Mouse (Mus musculus) c-Kit-negative CD71-positive TER-119-positive erythroid progenitor cells, embryonic 14.5 days (primary cell): ENCODE data around the gene Ppp1r36.
"Not testable (repeated sequence)": the region's sequence is repeated elsewhere in the genome, so short reads cannot be mapped to it uniquely, and the experiment has no call there.

ENCODE experiments used
- DNase-seq: peaks from one replicate; pipeline ENCODE4 v3.0.0-alpha.2; 2013; ENCODE audit warnings: low read depth, low spot score

The Ppp1r36 gene

GRCm38 (mm10) chr12:76397281-76397680 lies 20.1 kb upstream of the Ppp1r36 start:
- no peak for DNase-seq

GRCm38 (mm10) chr12:76401674-76402073 lies 15.7 kb upstream of the Ppp1r36 start:
- no peak for DNase-seq

DNA sequence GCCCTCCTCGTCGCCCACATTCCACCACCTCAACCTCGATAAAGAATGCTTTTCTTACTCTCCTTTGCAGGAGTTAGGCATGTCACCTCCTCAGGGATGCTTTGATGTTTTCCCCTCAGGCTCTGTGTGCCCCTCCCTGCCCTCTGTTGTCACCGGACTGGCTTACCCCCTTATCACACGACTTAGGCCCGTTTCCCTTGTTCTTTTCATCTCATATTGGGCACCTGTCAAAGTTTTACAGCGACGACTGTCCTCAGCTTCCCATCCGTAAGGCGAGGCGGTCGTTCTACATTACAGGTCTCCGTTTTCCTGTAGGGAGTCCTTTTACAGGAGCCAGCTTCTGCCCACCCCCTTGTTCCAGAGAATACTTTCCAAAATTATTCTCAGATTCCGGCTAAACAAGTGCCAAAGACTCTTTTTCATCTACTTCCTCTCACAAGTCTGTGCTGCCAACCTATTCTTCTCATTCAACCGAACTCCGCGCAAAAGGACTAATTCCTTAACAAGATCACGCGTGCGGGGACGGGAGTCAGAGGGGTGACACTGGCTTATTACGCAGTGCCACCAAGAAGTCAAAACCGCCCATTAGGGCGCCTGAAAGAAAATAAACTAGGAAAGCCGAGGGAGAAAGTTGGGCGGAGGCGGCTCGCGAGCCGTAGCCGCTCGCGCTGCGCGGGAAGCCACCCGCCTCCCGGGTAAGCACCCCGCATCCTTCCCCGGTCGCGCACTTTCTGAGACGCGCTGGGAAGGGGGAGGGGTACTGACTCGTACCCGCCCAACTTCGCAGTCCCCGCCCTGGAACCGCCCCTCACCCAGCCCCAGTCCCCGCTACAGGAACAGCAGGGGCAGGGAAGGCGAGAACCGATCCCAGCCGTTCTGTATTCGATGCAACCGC lies 14.1 kb upstream of the Ppp1r36 start:
- peak; percentile 51 for DNase-seq

- peak; percentile 81 for DNase-seq
Observed at GRCm38 (mm10) chr12:76403886-76404537, 13.3 kb upstream of the Ppp1r36 start, which contains the start of gene Hspa2. TSS of gene Hspa2 (plus strand) at chr12:76404176.

- no peak for DNase-seq
Observed at GRCm38 (mm10) chr12:76404836-76405182, 12.5 kb upstream of the Ppp1r36 start.

- DNase-seq, result no peak
Observed at GRCm38 (mm10) chr12:76405183-76405970, 12.0 kb upstream of the Ppp1r36 start.

DNA sequence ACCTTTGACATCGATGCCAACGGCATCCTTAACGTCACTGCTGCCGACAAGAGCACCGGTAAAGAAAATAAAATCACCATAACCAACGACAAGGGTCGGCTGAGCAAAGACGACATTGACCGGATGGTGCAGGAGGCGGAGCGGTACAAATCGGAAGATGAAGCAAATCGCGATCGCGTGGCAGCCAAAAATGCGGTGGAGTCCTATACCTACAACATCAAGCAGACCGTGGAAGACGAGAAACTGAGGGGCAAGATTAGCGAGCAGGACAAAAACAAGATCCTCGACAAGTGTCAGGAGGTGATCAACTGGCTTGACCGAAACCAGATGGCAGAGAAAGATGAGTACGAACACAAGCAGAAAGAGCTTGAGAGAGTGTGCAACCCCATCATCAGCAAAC lies 11.4 kb upstream of the Ppp1r36 start:
- DNase-seq, result no peak

- DNase-seq, result no peak
Observed at GRCm38 (mm10) chr12:76407184-76407583, 10.2 kb upstream of the Ppp1r36 start.

DNA sequence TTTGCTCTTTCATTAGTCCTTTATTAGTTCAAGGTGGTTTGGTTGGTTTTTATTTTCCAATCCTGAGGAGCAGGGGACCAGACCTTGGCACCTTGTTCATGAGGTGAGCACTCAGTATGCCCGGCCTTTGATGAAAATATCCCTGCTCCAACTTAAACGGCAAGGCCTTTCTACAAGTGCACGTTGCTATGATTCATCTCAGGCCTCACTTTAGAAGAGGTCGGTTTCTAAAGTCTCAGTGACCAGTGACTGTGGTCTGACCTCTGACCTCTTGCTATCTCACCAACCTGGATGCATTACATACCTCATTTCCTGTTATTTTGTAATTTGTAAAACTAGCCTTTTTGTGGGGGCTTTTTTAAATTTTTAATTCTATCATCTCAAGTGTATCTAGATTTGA lies 8.2 kb upstream of the Ppp1r36 start:
- no peak for DNase-seq

- no peak for DNase-seq
Observed at GRCm38 (mm10) chr12:76415383-76416010, 1.8 kb upstream of the Ppp1r36 start.

- no peak for DNase-seq
Observed at GRCm38 (mm10) chr12:76418346-76418745, 1.0 kb downstream of the Ppp1r36 start.

GRCm38 (mm10) chr12:76425256-76425655 lies 7.9 kb downstream of the Ppp1r36 start:
- DNase-seq, result no peak

DNA sequence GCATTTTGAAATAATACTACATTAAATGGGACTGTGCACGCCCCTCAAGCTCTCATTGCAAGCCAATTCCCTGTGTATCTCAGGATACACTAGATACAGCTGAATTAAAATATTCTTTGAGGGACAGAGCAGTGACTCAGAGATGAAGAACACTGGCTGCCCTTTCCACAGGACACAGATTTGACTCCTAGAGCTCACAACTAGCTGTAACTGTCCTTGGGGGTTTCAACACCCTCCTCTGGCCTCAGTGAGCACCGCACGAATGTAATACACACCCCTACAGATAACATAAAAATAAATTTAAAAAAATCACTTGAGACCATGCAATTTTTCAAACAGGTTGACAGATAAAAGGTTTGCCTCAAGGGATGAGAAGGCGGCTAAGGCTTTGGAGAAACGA lies 10.2 kb downstream of the Ppp1r36 start:
- DNase-seq, result no peak

- DNase-seq, result no peak
Observed at GRCm38 (mm10) chr12:76430879-76431406, 13.6 kb downstream of the Ppp1r36 start.

DNA sequence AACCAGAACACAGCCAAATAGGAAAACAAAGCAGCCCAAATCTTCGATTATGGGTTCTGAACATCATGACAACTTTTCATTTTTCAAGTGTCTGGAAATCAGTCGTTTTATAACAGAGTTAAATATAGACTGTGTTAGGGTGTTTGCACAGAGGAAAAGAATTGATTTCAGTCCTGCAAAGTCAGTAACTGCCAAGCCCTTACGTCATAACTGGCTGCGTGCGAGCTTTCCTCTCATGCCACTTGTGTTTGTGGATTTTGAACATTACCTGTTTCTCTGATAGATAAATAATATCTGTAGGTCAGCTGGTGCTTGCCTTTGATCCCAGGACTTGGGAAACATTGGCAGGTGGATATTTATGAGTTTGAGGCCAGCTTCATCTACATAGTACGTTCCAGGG lies 14.1 kb downstream of the Ppp1r36 start:
- no peak for DNase-seq

DNA sequence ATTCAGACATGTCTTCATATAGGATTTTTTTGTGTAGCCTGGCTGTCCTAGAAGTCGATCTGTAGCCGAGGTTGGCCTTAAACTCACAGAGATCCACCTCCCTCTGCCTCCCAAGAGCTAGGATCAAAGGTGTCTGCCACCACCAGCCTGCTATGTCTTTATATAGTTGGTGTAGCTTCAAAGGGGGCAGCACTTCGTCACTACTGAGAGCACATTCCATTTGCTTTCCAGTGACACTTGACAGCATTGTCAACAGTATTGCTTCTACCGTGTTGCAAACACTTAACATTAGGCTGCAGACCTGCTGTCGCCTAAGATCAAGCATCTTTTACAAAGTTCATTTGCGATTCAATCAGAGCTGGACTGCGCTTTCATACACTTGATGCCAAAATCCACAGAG lies 16.8 kb downstream of the Ppp1r36 start:
- DNase-seq, result no peak

- no peak for DNase-seq
Observed at GRCm38 (mm10) chr12:76435084-76435483, 17.7 kb downstream of the Ppp1r36 start.

DNA sequence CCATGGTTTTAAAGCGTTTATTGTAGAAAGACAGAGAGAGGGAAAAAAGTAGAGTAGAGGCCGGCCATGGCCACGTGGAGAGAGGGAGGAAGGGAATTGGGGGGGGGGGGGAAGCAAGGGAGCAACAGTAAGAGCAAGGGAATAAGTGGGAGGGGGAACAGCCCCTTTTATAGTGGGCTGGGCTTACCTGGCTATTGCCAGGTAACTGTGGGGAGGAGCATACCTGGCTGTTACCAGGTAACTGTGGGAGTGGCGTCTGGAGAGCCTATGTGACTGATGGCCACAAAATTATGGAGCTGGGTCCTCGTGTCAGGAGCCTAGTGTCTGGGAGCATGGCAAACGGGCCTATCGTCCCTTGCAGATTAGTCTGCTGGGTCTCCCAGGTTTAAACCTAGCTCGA lies 18.2 kb downstream of the Ppp1r36 start:
- DNase-seq, result no peak

- DNase-seq, result not testable (repeated sequence)
Observed at GRCm38 (mm10) chr12:76443488-76443887, 26.1 kb downstream of the Ppp1r36 start.

GRCm38 (mm10) chr12:76444359-76444772 lies 27.0 kb downstream of the Ppp1r36 start:
- DNase-seq, result no peak

DNA sequence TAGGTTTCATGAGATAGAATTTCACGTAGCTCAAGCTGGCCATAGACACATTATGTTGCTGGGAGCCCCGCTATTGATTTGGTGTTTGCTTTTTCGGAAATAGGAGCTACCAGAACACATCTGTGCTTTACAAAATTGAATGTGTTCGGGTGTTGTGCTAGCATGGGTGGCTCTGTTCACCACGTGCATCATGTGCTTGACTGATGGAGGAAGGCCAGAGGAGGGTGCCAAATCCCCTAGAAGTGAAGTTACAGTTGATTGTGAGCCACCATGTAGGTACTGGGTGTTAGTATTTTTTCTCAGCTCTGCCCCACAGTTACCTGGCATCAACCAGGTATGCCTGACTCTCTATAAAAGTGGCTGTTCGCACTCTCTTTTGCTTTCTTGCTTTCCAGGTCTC lies 27.5 kb downstream of the Ppp1r36 start:
- DNase-seq, result no peak
